Mouse (Mus musculus): ENCODE measurements at regions not wholly inside any gene's neighbourhood (a gene's known extent, or its start where the extent isn't known, plus 50 kb on each side); places are given as distances from the start of the nearest gene placed in this dataset.
A peak's percentile ranks its signal among the peaks of the same experiment; 100 is the strongest.

DNA sequence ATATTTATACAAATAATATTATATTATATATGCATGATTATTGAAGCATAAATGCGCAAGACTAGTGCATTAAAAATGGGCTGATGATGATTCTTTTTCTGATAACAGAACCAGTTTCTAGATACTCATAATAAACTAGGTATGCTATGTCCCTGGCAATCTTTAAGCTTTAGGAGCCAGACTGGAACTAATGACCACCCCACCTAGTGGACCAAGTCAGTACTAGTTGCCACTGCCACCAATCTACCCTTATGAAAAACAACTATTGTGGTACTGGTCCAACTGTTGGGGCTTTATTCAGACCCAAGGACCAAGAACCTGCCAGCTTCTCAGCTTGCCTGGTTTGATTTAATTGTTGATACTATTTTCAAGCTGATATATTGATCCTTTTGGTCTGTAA, 722.8 kb downstream of the Dach1 start:
- DNase-seq (ENCODE audit: low read depth, low spot score): peak; percentile 11

DNA sequence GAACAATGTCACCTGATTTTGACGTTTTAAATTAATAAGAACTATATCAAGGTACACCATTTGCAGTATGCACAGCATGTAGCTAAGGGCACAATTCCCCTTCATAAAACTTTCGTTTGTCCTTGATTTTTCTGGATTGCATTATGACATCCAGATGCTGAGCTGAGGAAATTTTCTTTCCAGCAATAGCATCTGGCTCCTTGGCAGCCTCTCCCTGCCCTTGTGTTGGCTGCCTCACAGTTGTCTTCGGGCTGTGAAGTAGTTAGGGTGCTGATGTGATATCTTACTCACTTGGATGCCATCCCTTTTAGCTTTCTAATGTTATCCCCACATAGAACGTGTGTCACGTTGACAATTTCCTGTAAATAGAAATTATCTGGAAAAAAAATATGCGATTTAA, 729.2 kb downstream of the Dach1 start:
- DNase-seq (ENCODE audit: low read depth, low spot score): no peak

DNA sequence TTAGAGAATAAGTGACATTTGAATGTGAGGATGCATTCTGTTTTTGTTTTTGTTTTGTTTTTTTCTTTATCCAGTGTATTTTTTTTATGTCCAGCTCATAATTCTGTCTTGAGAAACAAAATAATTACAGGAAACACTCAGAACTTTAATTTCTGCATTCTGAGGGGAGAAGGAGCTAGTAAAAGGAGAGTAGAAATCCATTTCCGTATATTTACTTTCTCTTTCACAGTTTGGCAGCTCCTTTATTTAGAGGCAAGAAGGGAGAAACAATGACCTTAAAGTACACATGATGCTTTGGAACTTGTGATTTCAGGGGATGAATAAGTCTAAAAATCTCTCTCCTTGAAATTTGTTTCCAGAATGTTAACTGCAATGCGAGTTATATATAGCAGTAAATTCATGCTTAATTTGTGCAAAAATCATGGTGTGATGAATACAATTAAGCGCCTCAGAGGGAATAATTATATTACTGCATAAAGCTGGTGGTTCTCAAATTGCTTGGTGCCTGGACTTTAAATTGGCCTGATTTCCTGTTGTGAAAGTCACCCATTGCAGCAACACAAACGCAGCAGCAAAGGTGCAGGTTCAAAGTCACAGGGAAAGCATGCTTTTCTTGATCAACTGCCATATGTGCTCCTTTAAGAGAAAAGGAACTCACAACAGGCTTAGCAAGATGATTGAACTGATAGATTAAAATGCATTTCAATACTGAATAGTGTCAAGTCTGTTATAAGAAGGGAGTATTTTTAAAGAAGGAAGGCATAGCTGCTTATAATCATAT, 733.9 kb downstream of the Dach1 start:
- DNase-seq (ENCODE audit: low read depth, low spot score): no peak

DNA sequence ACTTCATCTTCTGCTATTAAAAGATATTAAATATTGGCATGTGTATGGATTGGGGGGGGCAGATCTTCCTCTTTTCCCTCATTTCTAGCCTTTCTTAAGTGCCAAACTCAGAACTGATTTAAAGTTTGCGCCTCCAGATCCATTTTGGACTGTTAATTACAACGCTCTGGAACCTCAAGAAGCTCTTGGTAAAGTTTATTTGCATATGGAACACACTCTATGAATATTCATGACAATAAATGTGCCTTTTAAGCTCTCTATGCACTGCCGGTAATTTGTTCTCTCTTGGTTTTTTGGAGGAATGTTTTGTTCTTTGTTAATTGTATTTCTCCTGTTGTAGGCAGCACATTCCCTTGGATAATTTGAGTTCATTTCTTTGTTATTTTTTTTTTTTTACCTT, 738.3 kb downstream of the Dach1 start:
- no peak for DNase-seq (ENCODE audit: low read depth, low spot score)

DNA sequence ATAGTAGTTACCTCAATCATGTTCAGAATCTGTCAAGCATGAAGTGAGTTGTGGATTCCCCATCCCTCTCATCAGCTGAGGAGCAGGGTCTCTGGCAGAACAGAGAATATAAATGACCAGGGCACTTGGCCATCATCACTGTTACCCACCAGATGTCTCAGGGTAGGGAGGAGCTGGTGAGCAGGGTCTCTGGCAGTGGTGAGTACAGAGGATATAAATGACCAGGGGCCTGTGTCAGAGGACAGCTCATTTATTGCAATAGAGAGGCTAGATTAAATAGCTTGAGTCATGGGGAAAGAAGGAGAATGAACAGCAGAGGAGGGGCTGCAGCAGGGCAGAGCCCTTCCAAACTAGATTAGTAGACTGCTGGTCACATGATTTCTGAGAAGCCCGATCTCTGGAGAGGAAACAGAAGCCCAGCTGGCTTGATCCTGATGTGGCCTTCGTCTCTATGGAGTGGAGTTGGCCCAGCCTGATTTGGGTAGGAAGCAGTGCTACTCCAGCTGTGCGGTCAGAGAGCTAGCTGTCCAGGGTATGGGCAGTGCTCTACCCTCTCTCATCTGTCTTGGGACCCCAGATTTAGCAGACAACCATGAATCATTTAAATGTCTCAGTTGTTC, 766.3 kb downstream of the Dach1 start:
- peak; percentile 12 for DNase-seq (ENCODE audit: low read depth, low spot score)

DNA sequence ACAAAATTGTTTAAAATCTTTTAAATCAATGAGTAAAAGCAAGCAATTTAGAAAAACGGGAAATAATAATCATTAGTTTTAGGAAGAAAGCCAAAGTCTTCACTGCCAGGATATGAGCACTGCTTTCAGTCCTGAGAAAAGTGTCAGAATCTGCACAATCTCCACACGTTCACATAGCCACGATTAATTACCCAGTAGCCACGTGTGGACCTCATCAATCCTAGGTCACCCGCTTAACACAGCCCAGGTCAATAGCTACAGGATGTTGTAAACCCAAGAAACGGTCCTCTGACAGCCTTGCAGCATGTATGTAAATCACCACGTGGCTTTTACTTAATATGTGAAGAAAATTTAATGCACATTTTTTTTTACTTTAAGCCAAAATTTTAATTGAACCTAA, 773.2 kb downstream of the Dach1 start:
- peak; percentile 27 for DNase-seq (ENCODE audit: low read depth, low spot score)

DNA sequence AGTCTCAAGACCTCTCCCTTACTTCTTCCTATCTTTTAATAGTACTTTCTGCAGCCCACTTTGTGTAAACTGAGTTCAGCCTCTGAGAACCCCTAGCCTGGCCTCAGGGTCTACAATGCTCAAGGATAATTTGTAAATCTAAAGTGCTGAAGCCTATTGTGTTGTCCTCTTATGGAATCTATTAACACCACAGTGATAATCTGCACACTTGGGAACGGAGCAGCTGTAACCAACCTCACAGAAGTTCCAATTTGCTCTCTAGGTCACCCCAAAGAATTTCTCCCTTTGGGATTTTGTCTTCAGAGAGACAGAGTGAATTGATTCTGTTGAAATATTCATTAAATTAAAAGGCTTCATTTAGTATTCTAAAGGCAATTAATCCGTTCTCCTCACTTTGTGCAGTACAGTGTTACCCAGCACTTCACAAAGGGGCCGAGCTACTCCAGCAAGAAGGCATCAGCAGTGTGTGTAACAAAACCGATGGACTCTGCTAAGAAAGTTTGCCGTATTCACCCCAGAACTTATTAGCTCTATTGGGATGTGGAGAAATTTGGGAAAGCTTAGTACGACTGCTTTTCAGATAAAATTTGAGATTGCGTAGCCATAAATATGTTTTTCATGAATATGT, 773.7 kb downstream of the Dach1 start:
- no peak for DNase-seq (ENCODE audit: low read depth, low spot score)

DNA sequence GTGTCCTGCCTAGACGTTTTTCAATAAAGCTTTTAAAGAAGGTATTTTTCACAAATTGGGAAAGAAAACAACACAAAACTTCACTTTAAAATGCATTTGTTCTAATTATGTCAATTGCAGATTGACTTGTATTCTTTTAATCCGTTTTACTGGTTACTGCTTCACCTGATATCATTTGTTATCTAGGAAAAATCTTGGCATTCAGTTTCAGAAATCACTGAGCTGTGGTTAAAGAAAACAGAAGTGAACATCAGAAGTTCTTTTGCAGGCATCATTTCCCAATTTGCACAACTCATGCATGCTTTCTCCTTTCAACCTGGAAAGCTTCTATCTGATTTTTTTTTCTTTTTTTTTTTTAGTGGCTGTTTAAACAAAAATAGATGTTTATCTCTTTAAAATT, 780.6 kb downstream of the Dach1 start:
- no peak for DNase-seq (ENCODE audit: low read depth, low spot score)

DNA sequence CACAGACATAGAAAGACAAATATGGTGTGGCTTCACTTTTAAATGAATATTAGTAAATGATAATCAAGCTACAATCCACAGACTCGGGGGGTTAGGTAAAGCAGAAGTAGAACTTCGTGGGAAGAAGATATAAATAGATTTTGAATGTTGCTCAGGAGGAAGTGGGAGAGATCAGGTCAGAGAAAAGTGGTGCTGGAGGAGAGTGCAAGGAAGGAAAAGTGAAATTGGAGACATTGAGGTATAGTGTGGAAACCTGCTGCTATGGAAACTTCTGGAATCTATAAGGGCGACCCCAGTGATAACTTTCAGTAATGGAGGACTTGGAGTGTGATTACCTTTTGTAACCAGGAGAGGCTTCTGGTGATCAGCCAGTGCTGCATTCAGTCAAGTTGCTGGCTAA, 789.4 kb downstream of the Dach1 start:
- DNase-seq (ENCODE audit: low read depth, low spot score): no peak

DNA sequence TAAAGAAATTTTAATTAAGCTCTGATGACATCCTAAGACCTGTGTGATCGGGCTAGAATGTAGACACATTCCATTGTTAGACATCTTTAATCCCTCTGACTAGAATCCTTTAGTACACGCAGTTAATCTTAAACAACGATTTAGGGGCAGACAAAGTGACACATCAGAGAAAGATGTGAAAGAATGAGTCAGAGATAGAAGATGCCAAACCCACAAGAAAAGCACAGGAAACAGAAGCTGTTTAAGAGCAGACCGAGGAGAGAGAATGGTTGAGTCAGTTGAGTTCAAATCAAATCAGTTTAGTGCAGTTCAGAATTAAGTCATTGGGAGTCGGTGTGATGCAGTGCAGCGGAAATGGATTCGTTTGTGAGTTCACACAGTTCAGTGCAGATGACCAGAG, 812.6 kb downstream of the Dach1 start:
- DNase-seq (ENCODE audit: low read depth, low spot score): no peak

DNA sequence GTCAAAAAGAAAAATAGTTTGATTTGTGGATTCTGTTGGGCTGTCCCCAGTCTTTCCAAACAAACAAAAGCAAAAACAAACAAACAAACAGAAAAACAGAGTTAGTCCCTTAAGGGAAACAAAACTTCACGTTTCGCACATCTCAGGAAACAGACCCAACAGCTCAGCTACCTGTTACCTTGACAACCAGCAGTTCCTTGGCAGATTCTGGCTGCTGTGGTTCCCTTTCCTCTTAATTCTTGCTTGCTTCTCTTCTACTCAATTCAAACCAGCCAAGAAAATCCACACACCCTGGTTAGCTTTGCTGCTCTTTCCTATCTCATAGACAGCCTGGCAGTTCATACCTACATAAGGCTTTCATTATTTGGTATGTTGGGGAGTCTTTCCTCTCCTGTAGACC, 821.6 kb downstream of the Dach1 start:
- no peak for DNase-seq (ENCODE audit: low read depth, low spot score)

DNA sequence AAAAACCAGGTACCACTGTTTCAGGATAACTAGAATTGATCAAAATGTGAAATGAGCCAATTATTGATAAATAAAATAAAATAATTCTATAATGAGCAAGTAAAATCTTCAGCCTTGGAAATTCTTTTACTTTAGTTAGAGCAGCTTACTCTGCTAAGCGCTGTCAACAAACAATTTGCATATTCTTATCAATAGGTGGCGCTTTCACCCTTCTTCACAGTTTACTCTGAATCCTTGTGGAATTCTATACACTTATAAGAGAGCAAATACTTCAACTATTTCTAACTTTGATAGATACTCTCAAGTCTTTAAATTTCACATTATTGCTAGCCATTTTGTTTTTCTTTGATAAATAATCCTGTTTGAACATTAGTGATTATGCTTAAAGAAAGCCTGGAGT, 812.5 kb upstream of the Klhl1 start:
- DNase-seq (ENCODE audit: low read depth, low spot score): peak; percentile 19

DNA sequence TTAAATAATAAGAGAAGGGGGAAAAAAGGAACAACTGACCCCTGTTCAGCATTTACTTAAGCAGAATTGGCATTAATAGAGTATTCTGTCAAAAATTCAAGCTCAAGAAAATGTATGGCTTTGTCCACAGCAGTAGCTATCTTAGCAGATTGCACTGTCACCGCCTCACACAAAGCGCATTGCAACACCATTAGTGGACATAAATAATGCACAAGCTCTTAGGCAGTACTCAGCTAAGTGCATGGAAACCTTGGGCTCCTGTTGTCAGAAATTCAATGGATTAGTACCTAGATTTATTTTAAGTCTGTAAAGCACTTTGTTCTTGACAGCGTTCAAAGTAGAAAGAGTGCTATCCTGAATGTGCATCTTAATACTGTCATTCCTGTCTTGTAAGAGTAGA, 811.1 kb upstream of the Klhl1 start:
- DNase-seq (ENCODE audit: low read depth, low spot score): peak; percentile 51

DNA sequence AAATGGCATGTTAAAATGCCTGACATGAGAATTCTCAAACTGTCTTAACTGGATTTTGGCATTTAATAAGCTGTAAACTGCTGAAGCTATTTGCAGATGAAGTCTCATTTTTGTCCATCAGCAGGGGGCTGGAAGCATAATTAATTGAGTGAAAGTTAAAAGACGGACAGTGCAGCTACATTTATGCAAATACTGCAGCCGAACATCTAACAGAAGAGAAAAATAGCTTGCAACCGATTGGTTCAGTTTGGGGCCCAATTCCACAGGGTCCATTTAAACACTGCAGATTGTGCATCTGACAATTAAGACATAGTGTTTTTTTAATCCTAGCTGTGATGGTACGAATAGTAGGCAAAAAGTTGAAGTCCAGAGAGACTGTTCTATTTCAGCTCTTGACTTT, 774.2 kb upstream of the Klhl1 start:
- DNase-seq (ENCODE audit: low read depth, low spot score): no peak

DNA sequence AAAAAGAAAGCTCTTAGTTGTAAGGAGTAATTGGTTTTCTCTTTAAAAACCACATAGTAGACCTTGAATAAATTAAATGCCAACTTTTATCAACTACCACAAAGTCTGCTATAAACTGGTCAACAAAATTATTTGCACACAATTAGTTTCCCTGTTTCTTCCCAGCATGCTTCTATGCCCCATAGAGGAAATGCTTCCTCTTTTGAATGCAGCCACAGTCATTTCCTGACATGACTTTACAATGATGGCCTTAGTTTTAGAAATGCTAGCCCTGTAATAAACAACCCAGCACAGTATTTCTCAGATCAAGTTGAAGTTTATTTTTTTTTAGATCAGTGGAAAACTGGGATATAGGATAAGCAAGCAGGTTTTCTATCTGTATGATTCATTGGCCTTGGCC, 768.5 kb upstream of the Klhl1 start:
- DNase-seq (ENCODE audit: low read depth, low spot score): no peak

DNA sequence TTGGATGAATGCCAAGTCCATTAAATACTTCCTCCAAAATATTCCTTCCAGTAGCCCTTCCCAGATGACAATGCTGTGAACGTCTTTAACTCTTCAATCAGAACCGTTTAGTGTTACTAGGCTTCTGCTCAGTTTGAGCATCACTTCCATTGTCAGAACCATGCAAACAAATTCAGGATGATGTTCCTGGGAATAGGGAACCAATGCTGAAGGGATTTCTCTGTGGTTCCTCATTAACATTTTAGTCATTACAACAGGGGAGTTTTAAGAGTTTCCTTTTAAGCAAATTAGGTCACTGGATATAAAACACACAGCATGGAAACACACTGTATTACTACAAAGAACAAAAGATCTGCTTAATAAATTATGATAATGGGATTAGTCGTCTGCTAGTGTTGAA, 739.6 kb upstream of the Klhl1 start:
- no peak for DNase-seq (ENCODE audit: low read depth, low spot score)

Measured in mesoderm, embryonic 11.5 days (tissue).